Mouse (Mus musculus) liver, embryonic 13.5 days (tissue): ENCODE results near the gene Zar1l. TPM values are rescaled to one million over a fixed set of nuclear protein-coding genes. Genes with fewer than 3 reads are reported as not detected.

Experiments used
- ATAC-seq: fragments of 200-750 bp; cut with Nextera tagmentation; 2 replicates; pipeline ENCODE4 v1.8.0; 2017; ENCODE audit warnings: low read depth, mild to moderate bottlenecking, moderate number of reproducible peaks, moderate library complexity
- DNase-seq: peaks from one replicate; pipeline ENCODE4 v3.0.0; 2022
- H3K27ac ChIP-seq: fragments of 300-500 bp; sonication (generic); 2 replicates; pipeline ENCODE4 v1.5.1; 2015; ENCODE audit warnings: moderate library complexity, mild to moderate bottlenecking, inconsistent platforms
- H3K27me3 ChIP-seq: fragments of 300-500 bp; sonication (generic); 2 replicates; pipeline ENCODE4 v1.6.1; 2015; ENCODE audit warnings: mild to moderate bottlenecking, inconsistent platforms
- H3K36me3 ChIP-seq: fragments of 300-500 bp; sonication (generic); 2 replicates; pipeline ENCODE4 v1.6.1; 2015; ENCODE audit warnings: mild to moderate bottlenecking, inconsistent platforms
- H3K4me1 ChIP-seq: fragments of 300-500 bp; sonication (generic); replicated peaks from 2 replicates; pipeline ENCODE4 v1.6.1; 2015; ENCODE audit warnings: inconsistent platforms
- H3K4me2 ChIP-seq: fragments of 300-500 bp; sonication (generic); 2 replicates; pipeline ENCODE4 v1.6.1; 2015; ENCODE audit warnings: inconsistent platforms, mild to moderate bottlenecking, moderate library complexity
- H3K4me3 ChIP-seq: fragments of 300-500 bp; sonication (generic); replicated peaks from 2 replicates; pipeline ENCODE4 v1.5.1; 2015; ENCODE audit warnings: mild to moderate bottlenecking, inconsistent platforms
- H3K9ac ChIP-seq: fragments of 300-500 bp; sonication (generic); 2 replicates; pipeline ENCODE4 v1.6.1; 2015; ENCODE audit warnings: mild to moderate bottlenecking, inconsistent platforms
- H3K9me3 ChIP-seq: fragments of 300-500 bp; sonication (generic); replicated peaks from 2 replicates; pipeline ENCODE4 v1.6.1; 2016; ENCODE audit warnings: inconsistent platforms
- WGBS: fragments of 180-500 bp; shearing (Covaris S2); methylation state at CpG from one replicate; pipeline ENCODE4 v1.1.7; 2015; ENCODE audit not compliant: insufficient replicate concordance; 5-methylcytosine and 5-hydroxymethylcytosine counted together
- polyA plus RNA-seq: library from polyadenylated mRNA; unstranded; fragments of >200 nt; fragmentation: Nextera tagmentation; extraction: Ambion mirVana; gene quantifications from 2 replicates; pipeline ENCODE4 v1.2.1, GENCODE M21; 2015

Gene Zar1l
- polyA plus RNA-seq, 1 experiment from 2014 or later = not detected

DNA sequence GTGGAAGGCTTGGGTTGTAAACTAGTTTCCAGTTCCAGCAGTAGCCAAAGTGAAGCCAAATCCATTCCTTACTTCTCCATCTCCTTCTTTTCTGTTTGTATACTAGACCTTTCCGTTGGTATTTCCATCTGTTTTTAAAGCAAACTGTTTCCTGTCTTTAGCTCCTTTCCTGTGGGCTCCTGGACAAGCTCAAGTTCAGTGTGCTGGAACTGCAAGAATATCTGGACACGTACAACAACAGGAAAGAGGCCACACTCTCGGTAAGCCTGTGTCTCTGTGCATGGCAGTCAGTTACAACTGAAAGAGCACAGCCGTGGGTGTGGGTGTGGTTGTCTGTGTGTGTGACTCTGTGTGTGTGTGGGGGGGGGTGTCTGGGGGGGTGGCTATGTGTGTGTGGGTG is 39.4 kb downstream of the Zar1l start:
- Histone ChIP-seq H3K9ac (no peak overlapping the region), H3K36me3 (no peaks in the 10 kb centered on the region), H3K9me3 (no peaks in the 10 kb centered on the region), H3K4me3 (no peak overlapping the region), H3K27ac (no peak overlapping the region), H3K27me3 (no peaks in the 10 kb centered on the region), H3K4me1 (peaks cover 3% of the 10 kb centered on the region; the same call in 1 of the 2 replicates), H3K4me2 (no peak overlapping the region)
- no peak for DNase-seq
- ATAC-seq = no peak
- 20% methylated on average over 4 of the region's 4 CpGs for WGBS

DNA sequence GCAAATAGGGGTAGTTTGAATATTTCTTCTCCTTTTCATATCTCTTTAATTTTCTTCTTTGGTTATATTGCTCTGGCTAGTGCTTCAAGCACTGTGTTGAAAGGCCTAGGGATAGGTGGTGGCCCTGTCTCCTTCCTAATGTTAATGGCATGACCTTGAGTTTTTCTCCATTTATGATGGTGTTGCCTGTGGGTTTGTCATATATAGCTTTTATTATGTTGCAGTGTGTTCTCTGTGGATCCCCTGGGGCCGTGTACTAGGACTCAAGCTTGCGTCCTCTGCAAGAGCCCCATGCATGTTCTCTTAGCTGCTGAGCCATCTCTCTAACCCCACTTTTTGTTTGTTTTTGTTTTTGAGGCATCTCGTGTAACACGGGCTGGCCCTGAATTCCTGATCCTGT is 40.6 kb downstream of the Zar1l start:
- Histone ChIP-seq H3K9ac (no peak overlapping the region), H3K4me3 (no peak overlapping the region), H3K36me3 (no peaks in the 10 kb centered on the region; the same call in 1 of the 2 replicates), H3K27ac (no peak overlapping the region), H3K9me3 (no peaks in the 10 kb centered on the region), H3K4me2 (no peak overlapping the region), H3K27me3 (no peaks in the 10 kb centered on the region), H3K4me1 (peaks cover 3% of the 10 kb centered on the region; the same call in 1 of the 2 replicates)
- DNase-seq = no peak
- 76% methylated on average over 4 of the region's 4 CpGs for WGBS
- ATAC-seq = no peak

DNA sequence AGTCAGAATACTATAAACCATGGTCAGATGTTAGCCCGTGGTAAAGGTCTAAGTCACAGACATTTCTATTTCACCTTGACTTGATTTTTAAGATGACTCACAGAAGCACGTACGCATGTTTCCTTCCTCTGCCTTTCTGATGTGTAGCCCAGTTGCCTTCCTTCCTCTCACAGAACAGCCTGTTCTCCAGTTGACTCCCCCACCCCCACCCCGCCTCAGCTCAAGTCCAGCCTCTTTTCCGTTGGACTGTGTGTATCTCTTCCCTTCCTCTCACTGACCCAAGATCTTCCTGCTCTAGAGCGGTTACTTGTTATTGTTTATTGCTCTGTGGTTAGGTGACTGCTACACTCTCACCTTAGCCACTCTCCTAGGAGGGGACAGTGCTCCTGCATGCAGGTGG is 49.5 kb downstream of the Zar1l start:
- DNase-seq (no peak), ATAC-seq (peak; percentile 56)
- Histone ChIP-seq H3K27me3 (no peaks in the 10 kb centered on the region), H3K36me3 (no peaks in the 10 kb centered on the region; the same call in 1 of the 2 replicates), H3K27ac (no peak overlapping the region), H3K9ac (no peak overlapping the region), H3K4me2 (no peak overlapping the region), H3K4me1 (peaks cover 16% of the 10 kb centered on the region), H3K4me3 (no peak overlapping the region), H3K9me3 (no peaks in the 10 kb centered on the region)
- 23% methylated on average over 6 of the region's 6 CpGs for WGBS

DNA sequence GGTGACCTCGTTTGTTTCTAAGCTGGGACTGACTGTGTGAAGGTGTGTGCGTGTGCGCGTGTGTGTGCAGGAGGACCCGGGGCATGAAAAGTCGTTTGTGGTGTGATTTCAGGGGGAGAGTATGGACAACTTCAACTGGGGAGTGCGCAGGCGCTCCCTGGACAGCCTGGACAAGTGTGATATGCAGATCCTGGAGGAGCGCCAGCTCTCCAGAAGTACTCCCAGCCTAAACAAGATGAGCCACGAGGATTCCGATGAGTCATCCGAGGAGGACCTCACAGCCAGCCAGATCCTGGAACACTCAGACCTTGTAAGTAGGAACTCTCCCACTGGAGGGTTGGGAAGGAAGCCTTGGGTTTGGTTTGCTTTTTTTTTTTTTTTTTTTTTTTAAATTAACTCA is 51.8 kb downstream of the Zar1l start:
- Histone ChIP-seq H3K36me3 (no peaks in the 10 kb centered on the region), H3K9me3 (no peaks in the 10 kb centered on the region), H3K4me1 (peaks cover 16% of the 10 kb centered on the region), H3K9ac (no peak overlapping the region), H3K27ac (no peak overlapping the region), H3K27me3 (no peaks in the 10 kb centered on the region), H3K4me3 (no peak overlapping the region), H3K4me2 (no peak overlapping the region)
- 66% methylated on average over 12 of the region's 12 CpGs for WGBS
- ATAC-seq (peak; percentile 69), DNase-seq (no peak)

DNA sequence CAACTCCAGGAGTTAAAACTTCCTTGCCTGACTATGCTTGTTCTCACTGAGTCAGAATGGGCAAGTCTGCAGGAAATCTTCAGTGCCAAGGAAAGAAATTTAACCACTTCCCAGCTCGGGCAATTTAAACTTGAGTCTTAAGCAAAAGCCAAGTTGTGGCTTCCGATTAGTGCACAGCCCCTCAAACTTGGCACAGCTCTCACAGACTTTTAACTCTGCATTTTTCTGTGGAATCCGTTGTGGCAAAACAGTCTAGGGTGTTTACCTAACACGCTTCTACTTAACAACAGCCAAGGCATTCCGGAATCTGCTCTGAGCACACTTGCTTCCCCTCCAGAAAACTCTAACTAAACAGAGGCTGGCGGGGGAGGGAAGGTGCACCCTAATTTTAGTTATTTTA is 52.7 kb downstream of the Zar1l start:
- H3K9ac ChIP-seq = no peak overlapping the region
- no peak overlapping the region for H3K4me2 ChIP-seq
- ATAC-seq (no peak), DNase-seq (no peak)
- H3K36me3 ChIP-seq = no peaks in the 10 kb centered on the region
- 62% methylated on average over 6 of the region's 6 CpGs for WGBS
- peaks cover 16% of the 10 kb centered on the region for H3K4me1 ChIP-seq
- no peak overlapping the region for H3K4me3 ChIP-seq
- H3K27me3 ChIP-seq = no peaks in the 10 kb centered on the region
- H3K9me3 ChIP-seq = no peaks in the 10 kb centered on the region
- H3K27ac ChIP-seq = no peak overlapping the region

DNA sequence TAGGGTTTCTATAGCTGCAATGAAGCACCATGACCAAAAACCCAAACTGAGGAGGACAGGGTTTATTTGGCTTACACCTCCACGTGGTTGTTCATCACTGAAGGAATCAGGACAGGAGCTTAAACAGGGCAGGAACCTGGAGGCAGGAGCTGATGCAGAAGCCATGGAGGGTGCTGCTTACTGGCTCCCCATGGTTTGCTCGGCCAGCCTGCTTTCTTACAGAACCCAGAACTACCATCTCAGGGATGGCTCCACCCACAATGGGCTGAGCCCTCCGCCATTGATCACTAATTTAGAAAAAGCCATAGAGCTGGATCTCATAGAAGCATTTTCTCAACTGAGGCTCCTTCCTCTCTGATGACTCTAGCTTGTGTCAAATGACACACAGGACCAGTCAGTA is 53.2 kb downstream of the Zar1l start:
- no peak overlapping the region for H3K9ac ChIP-seq
- no peaks in the 10 kb centered on the region for H3K36me3 ChIP-seq
- H3K27ac ChIP-seq = no peak overlapping the region
- no peak overlapping the region for H3K4me2 ChIP-seq
- H3K4me3 ChIP-seq = no peak overlapping the region
- no peak for DNase-seq
- WGBS = 54% methylated on average over 3 of the region's 3 CpGs
- H3K27me3 ChIP-seq = no peaks in the 10 kb centered on the region
- no peak for ATAC-seq
- no peaks in the 10 kb centered on the region for H3K9me3 ChIP-seq
- peaks cover 13% of the 10 kb centered on the region for H3K4me1 ChIP-seq

DNA sequence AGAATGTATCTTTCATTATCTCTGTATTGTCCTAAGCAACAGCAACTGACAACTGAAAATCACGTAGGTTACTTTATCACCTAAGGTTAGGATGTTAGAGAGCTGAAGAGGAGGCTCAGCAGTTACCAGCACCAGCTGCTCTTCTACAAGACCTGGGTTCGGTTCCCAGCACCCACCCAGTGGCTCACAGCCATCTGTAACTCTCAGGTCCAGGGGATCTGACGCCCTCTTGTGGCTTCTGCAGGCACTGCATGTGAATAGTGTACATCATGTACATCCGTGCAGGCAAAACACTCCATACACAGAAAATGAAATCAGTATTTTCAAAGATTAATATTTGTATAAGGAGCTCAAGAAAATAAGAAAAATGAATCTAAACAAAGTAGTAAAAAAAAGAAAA is 58.2 kb downstream of the Zar1l start:
- Histone ChIP-seq H3K9me3 (no peaks in the 10 kb centered on the region), H3K27ac (no peak overlapping the region), H3K27me3 (no peaks in the 10 kb centered on the region), H3K9ac (no peak overlapping the region), H3K4me2 (no peak overlapping the region), H3K4me3 (no peak overlapping the region), H3K4me1 (no peaks in the 10 kb centered on the region), H3K36me3 (peaks cover 3% of the 10 kb centered on the region; the same call in 1 of the 2 replicates)
- ATAC-seq (no peak), DNase-seq (no peak)
- WGBS = 64% methylated on average over 4 of the region's 4 CpGs

DNA sequence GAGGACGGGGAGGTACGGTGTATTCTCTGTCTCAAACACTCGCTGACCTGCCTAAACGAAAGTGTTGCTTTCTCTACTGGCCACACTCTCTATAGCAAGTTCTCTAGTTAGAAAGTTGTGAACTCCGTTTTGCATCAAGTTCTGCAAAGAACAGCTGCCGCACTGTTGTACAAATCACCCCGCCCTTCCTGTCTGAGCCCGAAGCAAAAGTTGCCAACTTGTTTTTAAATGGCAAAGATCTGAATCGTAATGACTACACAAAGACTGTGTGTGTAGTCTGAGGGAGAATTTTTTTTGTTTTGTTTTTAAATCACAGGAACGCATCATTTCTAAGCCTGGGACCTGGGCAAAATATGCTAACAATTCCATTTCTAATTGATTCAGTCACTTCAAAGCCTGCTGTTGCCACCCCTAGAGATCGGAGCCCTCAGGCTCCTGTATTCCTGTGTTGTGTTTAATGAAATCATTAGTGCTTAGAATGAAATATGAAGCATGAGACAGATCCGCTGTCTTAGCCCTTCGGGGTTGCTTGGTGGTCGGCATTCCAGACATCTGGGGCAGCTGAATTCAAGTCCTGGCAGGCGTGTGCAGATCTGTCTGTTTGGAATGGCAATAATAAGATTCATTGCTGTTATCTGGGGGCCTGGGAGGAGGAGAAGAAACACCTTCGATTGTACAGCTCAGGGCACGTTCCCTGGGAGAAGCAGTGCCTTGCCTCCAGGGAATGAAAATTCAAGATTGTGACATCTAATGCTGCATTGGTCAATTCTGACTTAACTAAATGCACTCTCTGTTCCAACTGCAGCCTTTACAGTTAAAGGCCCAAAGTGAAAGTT is 59.8 kb downstream of the Zar1l start:
- Histone ChIP-seq H3K4me3 (no peak overlapping the region), H3K27ac (no peak overlapping the region), H3K27me3 (no peaks in the 10 kb centered on the region), H3K4me2 (no peak overlapping the region), H3K9me3 (no peaks in the 10 kb centered on the region), H3K4me1 (no peaks in the 10 kb centered on the region), H3K9ac (no peak overlapping the region), H3K36me3 (peaks cover 12% of the 10 kb centered on the region)
- DNase-seq (no peak), ATAC-seq (no peak)
- WGBS = 65% methylated on average over 17 of the region's 17 CpGs

DNA sequence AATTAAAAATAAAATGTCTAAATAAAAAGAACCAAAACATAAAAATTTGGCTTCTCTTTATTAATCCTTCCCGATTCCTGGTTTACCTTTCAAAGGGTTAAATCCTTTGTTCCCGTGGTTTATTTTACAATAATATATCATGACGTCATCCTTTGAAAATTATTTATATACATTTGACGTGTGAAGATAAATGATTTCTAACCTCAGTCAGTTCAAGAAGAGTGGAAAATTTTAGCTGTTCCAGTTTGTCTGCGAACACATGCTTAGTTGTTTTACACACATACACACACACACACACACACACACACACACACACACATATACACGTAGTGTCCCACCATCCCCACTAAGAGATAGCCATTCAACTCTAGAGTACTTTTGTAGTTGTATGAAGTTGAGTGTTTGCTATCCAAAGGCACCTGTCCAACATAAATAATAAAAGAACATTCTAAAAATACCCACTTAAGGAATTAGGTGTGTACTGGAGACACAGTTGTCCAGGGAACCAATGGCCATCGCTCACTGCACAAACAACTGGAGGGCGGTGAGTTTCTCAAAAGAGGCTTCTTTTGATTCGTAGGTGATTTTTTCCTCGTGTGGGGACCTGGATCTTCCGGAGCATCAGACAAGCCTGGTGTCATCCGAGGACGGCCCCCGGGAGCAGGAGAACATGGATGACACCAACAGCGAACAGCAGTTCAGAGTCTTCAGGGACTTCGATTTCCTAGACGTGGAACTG is 60.6 kb downstream of the Zar1l start:
- Histone ChIP-seq H3K9me3 (0 out of 2 replicates have a peak, but pooled peaks cover 6% of the 10 kb centered on the region), H3K4me2 (no peak overlapping the region), H3K36me3 (peaks cover 18% of the 10 kb centered on the region), H3K4me1 (no peaks in the 10 kb centered on the region), H3K27me3 (no peaks in the 10 kb centered on the region), H3K27ac (no peak overlapping the region), H3K4me3 (no peak overlapping the region), H3K9ac (no peak overlapping the region)
- no peak for DNase-seq
- 75% methylated on average over 17 of the region's 17 CpGs for WGBS
- ATAC-seq = no peak
